Mouse (Mus musculus): ENCODE measurements around the gene Chrdl2.
"Not testable (repeated sequence)": the region's sequence is repeated elsewhere in the genome, so short reads cannot be mapped to it uniquely, and the experiment has no call there.

The Chrdl2 gene

GRCm38 (mm10) chr7:100034815-100035463 is 29.0 kb downstream of the Chrdl2 start:
- no peak for DNase-seq (ENCODE audit: low spot score in 2 of 2)

GRCm38 (mm10) chr7:100036050-100036449 is 30.1 kb downstream of the Chrdl2 start:
- no peak for DNase-seq (ENCODE audit: low spot score in 2 of 2)

GRCm38 (mm10) chr7:100036495-100036894 is 30.5 kb downstream of the Chrdl2 start:
- no peak for DNase-seq (ENCODE audit: low spot score in 2 of 2)

- DNase-seq (ENCODE audit: low spot score in 2 of 2), result no peak
These were observed 36.1 kb downstream of the Chrdl2 start for GRCm38 (mm10) chr7:100042120-100042519.

GRCm38 (mm10) chr7:100043096-100043495 is 37.1 kb downstream of the Chrdl2 start:
- no peak for DNase-seq (ENCODE audit: low spot score in 2 of 2)

- no peak for DNase-seq (ENCODE audit: low spot score in 2 of 2)
These were observed 37.6 kb downstream of the Chrdl2 start for GRCm38 (mm10) chr7:100043605-100044031.

- DNase-seq (ENCODE audit: low spot score in 2 of 2), result no peak
These were observed 40.5 kb downstream of the Chrdl2 start for GRCm38 (mm10) chr7:100046486-100046885.

GRCm38 (mm10) chr7:100051904-100052303 is 45.9 kb downstream of the Chrdl2 start:
- DNase-seq (ENCODE audit: low spot score in 2 of 2), result no peak

- DNase-seq (ENCODE audit: low spot score in 2 of 2), result not testable (repeated sequence)
These were observed 47.0 kb downstream of the Chrdl2 start for GRCm38 (mm10) chr7:100052991-100053390.

GRCm38 (mm10) chr7:100073959-100074358 is 68.0 kb downstream of the Chrdl2 start:
- no peak for DNase-seq (ENCODE audit: low spot score in 2 of 2)

GRCm38 (mm10) chr7:100076296-100076695 is 70.3 kb downstream of the Chrdl2 start:
- no peak for DNase-seq (ENCODE audit: low spot score in 2 of 2)

GRCm38 (mm10) chr7:100077071-100077470 is 71.1 kb downstream of the Chrdl2 start:
- DNase-seq (ENCODE audit: low spot score in 2 of 2), result no peak

GRCm38 (mm10) chr7:100080087-100080781 is 74.3 kb downstream of the Chrdl2 start:
- no peak for DNase-seq (ENCODE audit: low spot score in 2 of 2)

- no peak for DNase-seq (ENCODE audit: low spot score in 2 of 2)
These were observed 76.9 kb downstream of the Chrdl2 start for GRCm38 (mm10) chr7:100082836-100083235.

GRCm38 (mm10) chr7:100083812-100084211 is 77.8 kb downstream of the Chrdl2 start:
- DNase-seq (ENCODE audit: low spot score in 2 of 2), result no peak

All from natural killer cell, adult 2 months (primary cell).